Mouse (Mus musculus) testis, adult 2 months (tissue): ENCODE data around the gene Lhx6.

ENCODE experiments used
- CTCF ChIP-seq: fragments of 200-500 bp; IDR thresholded peaks from 2 replicates; pipeline ENCODE4 v1.5.1; 2012; ENCODE audit warnings: low read depth, mild to moderate bottlenecking, inconsistent platforms, low read length, moderate library complexity; ENCODE audit not compliant: control insufficient read depth, insufficient read depth, insufficient replicate concordance
- POLR2A ChIP-seq: fragments of 200-500 bp; IDR thresholded peaks from 2 replicates; pipeline ENCODE4 v1.6.1; 2012; ENCODE audit warnings: low read depth, mild to moderate bottlenecking, inconsistent platforms, low read length, moderate library complexity; ENCODE audit not compliant: control insufficient read depth

GRCm38 (mm10) chr2:36033966-36034365 is 71.2 kb downstream of the Lhx6 start:
- TF ChIP-seq CTCF (no peak), POLR2A (no peak)
